Comparison of ENCODE assay signal across 26 mouse cellular contexts in genomic region chr8:64434648-64435047, GRCm38 (mm10).
"Had no signal": no experiment of that assay in that cellular context is flagged by ENCODE, and none has a peak within 500 bp of the region (broad histone marks: within the 10 kb centered on the region; RNA-seq: fewer than 3 reads in every experiment).

No protein-coding gene starts in this region.

- H3K27ac ChIP-seq: heart, adult 2 months; heart, embryonic 13.5 days; heart, embryonic 15.5 days; hindbrain, embryonic 13.5 days; hindbrain, postnatal 0 days; kidney, embryonic 15.5 days; kidney, postnatal 0 days; limb, embryonic 10.5 days; limb, embryonic 12.5 days; liver, embryonic 13.5 days had no signal

- H3K9ac ChIP-seq: heart, embryonic 13.5 days; heart, embryonic 15.5 days; hindbrain, embryonic 13.5 days; kidney, embryonic 15.5 days; limb, embryonic 12.5 days; liver, embryonic 13.5 days had no signal

- H3K4me2 ChIP-seq: heart, embryonic 11.5 days; heart, embryonic 13.5 days; heart, embryonic 15.5 days; hindbrain, embryonic 13.5 days; kidney, embryonic 15.5 days; limb, embryonic 12.5 days; liver, embryonic 11.5 days; liver, embryonic 13.5 days had no signal

- H3K36me3 ChIP-seq: heart, embryonic 13.5 days; heart, embryonic 15.5 days; hindbrain, embryonic 13.5 days; kidney, embryonic 15.5 days; limb, embryonic 10.5 days; limb, embryonic 12.5 days; liver, embryonic 13.5 days had no signal

- H3K4me1 ChIP-seq: hindbrain, embryonic 13.5 days; kidney, embryonic 15.5 days; liver, embryonic 13.5 days had no signal

- ATAC-seq: hindbrain, postnatal 0 days; intestine, embryonic 16.5 days had no signal

- DNase-seq: gastrocnemius, postnatal 14 days; gastrocnemius, postnatal 36 days; heart, adult 11 months; heart, adult 2 months; heart, postnatal 14 days; heart, postnatal 36 days; kidney, adult 11 months; kidney, adult 2 months; kidney, adult 9 months; kidney, postnatal 14 days; kidney, postnatal 36 days; layer of hippocampus, adult 9-11 months; layer of hippocampus, postnatal 36 days; liver; liver, embryonic 13.5 days had no signal

- H3K27me3 ChIP-seq: heart, embryonic 13.5 days; heart, embryonic 15.5 days; hindbrain, embryonic 13.5 days; kidney, embryonic 15.5 days; liver, embryonic 13.5 days had no signal

- H3K9me3 ChIP-seq: heart, embryonic 13.5 days; heart, embryonic 15.5 days; hindbrain, embryonic 13.5 days; kidney, embryonic 15.5 days; limb, embryonic 10.5 days; limb, embryonic 12.5 days; liver, embryonic 13.5 days had no signal

- H3K4me3 ChIP-seq: heart, adult 2 months; heart, embryonic 13.5 days; heart, embryonic 15.5 days; hindbrain, embryonic 13.5 days; kidney, embryonic 15.5 days; limb, embryonic 10.5 days; limb, embryonic 12.5 days; liver, embryonic 13.5 days had no signal
